Mouse (Mus musculus) hindbrain, embryonic 11.5 days (tissue): ENCODE results near the gene Tbpl1. TPM values are rescaled to one million over a fixed set of nuclear protein-coding genes. Genes with fewer than 3 reads are reported as not detected.

Experiments
- ATAC-seq: fragments of 200-750 bp; cut with Nextera tagmentation; 2 replicates; pipeline ENCODE4 v1.8.0; 2017; ENCODE audit warnings: mild to moderate bottlenecking, moderate TSS enrichment, moderate library complexity; ENCODE audit not compliant: low FRiP score
- DNase-seq: peaks from one replicate; pipeline ENCODE4 v3.0.0-alpha.2; 2015; ENCODE audit warnings: low spot score
- H3K27ac ChIP-seq: fragments of 300-500 bp; sonication (generic); 2 replicates; pipeline ENCODE4 v1.5.1; 2014; ENCODE audit warnings: mild to moderate bottlenecking, low read depth, low read length
- H3K27me3 ChIP-seq: fragments of 300-500 bp; sonication (generic); 2 replicates; pipeline ENCODE4 v1.6.1; 2014; ENCODE audit warnings: mild to moderate bottlenecking, low read length, moderate library complexity, mixed read lengths; ENCODE audit not compliant: control insufficient read depth, insufficient read depth
- H3K36me3 ChIP-seq: fragments of 300-500 bp; sonication (generic); 2 replicates; pipeline ENCODE4 v1.6.1; 2014; ENCODE audit warnings: mild to moderate bottlenecking, low read length, moderate library complexity, mixed read lengths; ENCODE audit not compliant: control insufficient read depth, insufficient read depth
- H3K4me1 ChIP-seq: fragments of 300-500 bp; sonication (generic); replicated peaks from 2 replicates; pipeline ENCODE4 v1.6.1; 2014; ENCODE audit warnings: low read length, mixed read lengths; ENCODE audit not compliant: control insufficient read depth, insufficient read depth
- H3K4me2 ChIP-seq: fragments of 300-500 bp; sonication (generic); replicated peaks from 2 replicates; pipeline ENCODE4 v1.6.1; 2014; ENCODE audit warnings: mild to moderate bottlenecking, low read depth, low read length
- H3K4me3 ChIP-seq: fragments of 300-500 bp; sonication (generic); 2 replicates; pipeline ENCODE4 v1.5.1; 2014; ENCODE audit warnings: low read depth, low read length
- H3K9ac ChIP-seq: fragments of 300-500 bp; sonication (generic); 2 replicates; pipeline ENCODE4 v1.6.1; 2014; ENCODE audit warnings: low read depth, low read length
- H3K9me3 ChIP-seq: fragments of 300-500 bp; sonication (generic); 2 replicates; pipeline ENCODE4 v1.6.1; 2016; ENCODE audit warnings: low read length; ENCODE audit not compliant: control insufficient read depth
- WGBS: fragments of 180-500 bp; shearing (Covaris S2); extraction: QIAGEN DNeasy Blood & Tissue Kit; methylation state at CpG from one replicate; pipeline ENCODE4 v1.1.7; 2014; 5-methylcytosine and 5-hydroxymethylcytosine counted together
- polyA plus RNA-seq: library from polyadenylated mRNA; unstranded; fragments of >200 nt; fragmentation: Nextera tagmentation; extraction: Ambion mirVana; gene quantifications from 2 replicates; pipeline ENCODE4 v1.2.1, GENCODE M21; 2014

The Tbpl1 gene
- polyA plus RNA-seq, result 125 and 128 TPM in 2 replicates

GRCm38 (mm10) chr10:22731272-22732093 lies at the start of gene Tbpl1:
TSS of gene Tbpl1 (minus strand) at chr10:22731938.
- Histone ChIP-seq H3K4me1 (0 out of 2 replicates have a peak, but pooled peaks cover 6% of the 10 kb centered on the region), H3K4me3 (peak within 1 kb of the TSS; percentile 86), H3K27ac (peak within 1 kb of the TSS; percentile 92), H3K9me3 (no peaks in the 10 kb centered on the region), H3K4me2 (peak within 1 kb of the TSS; percentile 86), H3K36me3 (no peaks in the 10 kb centered on the region), H3K27me3 (no peaks in the 10 kb centered on the region), H3K9ac (peak within 1 kb of the TSS; percentile 98)
- ATAC-seq (peak; percentile 98), DNase-seq (peak; percentile 95)
- under 1% methylated on average over 74 of the region's 77 CpGs for WGBS

DNA sequence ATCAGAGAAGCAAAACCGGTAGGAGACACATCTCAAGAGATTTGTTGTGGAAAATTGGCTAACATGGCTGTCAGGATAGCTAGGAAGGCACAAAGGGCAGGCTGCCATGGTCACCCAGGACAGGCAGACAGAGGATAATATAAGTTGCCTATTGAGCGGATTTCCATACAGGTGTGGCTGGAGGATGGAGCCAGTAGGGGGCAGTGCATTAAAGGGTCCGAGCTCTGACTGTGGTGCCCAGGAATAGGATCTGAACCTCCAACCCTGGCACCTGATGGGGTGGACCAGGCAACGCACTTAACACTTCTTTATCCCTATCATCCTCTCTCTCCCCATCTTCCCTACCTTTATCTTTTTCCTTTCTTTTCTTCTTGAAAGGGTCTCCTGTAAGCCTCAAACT lies 49.7 kb upstream of the Tbpl1 start:
- Histone ChIP-seq H3K27ac (no peak overlapping the region), H3K9ac (no peak overlapping the region), H3K4me3 (no peak overlapping the region), H3K4me1 (no peaks in the 10 kb centered on the region), H3K27me3 (no peaks in the 10 kb centered on the region), H3K36me3 (no peaks in the 10 kb centered on the region), H3K9me3 (no peaks in the 10 kb centered on the region), H3K4me2 (no peak overlapping the region)
- ATAC-seq, result no peak
- DNase-seq, result peak; percentile 33
- 41% methylated on average over 4 of the region's 4 CpGs for WGBS

- H3K36me3 ChIP-seq, result no peaks in the 10 kb centered on the region
- no peaks in the 10 kb centered on the region for H3K4me1 ChIP-seq
- DNase-seq (peak; percentile 49), ATAC-seq (no peak)
- H3K27me3 ChIP-seq, result no peaks in the 10 kb centered on the region
- no peak overlapping the region for H3K27ac ChIP-seq
- H3K9ac ChIP-seq, result no peak overlapping the region
- WGBS, result 19% methylated on average over 5 of the region's 5 CpGs
- H3K4me2 ChIP-seq, result no peak overlapping the region
- no peak overlapping the region for H3K4me3 ChIP-seq
- H3K9me3 ChIP-seq, result no peaks in the 10 kb centered on the region
Measured at GRCm38 (mm10) chr10:22777939-22778338, 46.2 kb upstream of the Tbpl1 start.

DNA sequence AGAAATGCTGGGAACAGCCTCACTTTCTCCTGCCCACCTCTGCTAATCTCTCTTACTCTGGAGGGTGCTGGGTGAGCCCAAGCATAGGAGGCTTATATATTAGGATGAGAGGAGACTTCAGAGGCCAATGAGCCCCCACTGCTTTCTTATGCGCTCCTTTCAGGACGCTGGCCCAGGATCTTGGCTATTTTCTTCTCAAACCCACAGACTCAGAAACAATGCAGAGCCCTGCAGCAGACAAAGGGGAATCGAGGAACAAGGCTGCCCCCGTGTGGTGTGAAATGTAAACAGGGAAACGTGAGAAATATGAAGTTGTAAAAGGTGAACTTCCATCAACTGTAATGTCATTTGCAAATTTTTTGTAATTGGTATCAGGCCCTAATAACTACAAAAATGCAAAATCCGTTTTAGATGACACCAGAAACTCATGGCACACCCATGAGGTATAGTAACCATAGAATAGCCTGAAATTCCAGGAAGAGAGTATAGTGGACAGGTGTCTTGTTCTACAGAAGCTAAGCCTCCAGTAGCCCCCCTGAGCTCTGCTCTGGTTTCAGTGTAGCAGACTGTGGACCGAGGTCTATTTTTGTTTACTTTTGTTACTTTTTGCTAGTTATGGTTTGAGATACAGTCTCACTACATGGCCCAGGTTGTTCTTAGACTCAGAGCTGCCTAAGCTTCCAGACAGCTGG lies 44.4 kb upstream of the Tbpl1 start:
- peak overlapping the region; percentile 19; the same call in 1 of the 2 replicates for H3K9ac ChIP-seq
- WGBS, result 14% methylated on average over 7 of the region's 7 CpGs
- H3K27ac ChIP-seq, result no peak overlapping the region
- peak; percentile 77 for DNase-seq
- no peak for ATAC-seq
- no peaks in the 10 kb centered on the region for H3K4me1 ChIP-seq
- no peak overlapping the region for H3K4me3 ChIP-seq
- no peaks in the 10 kb centered on the region for H3K27me3 ChIP-seq
- H3K4me2 ChIP-seq, result no peak overlapping the region
- no peaks in the 10 kb centered on the region for H3K36me3 ChIP-seq
- no peaks in the 10 kb centered on the region for H3K9me3 ChIP-seq

- H3K27ac ChIP-seq, result no peak overlapping the region
- H3K36me3 ChIP-seq, result no peaks in the 10 kb centered on the region
- no peak for DNase-seq
- no peak overlapping the region for H3K9ac ChIP-seq
- H3K9me3 ChIP-seq, result no peaks in the 10 kb centered on the region
- no peak overlapping the region for H3K4me3 ChIP-seq
- no peaks in the 10 kb centered on the region for H3K4me1 ChIP-seq
- H3K4me2 ChIP-seq, result no peak overlapping the region
- no peaks in the 10 kb centered on the region for H3K27me3 ChIP-seq
- WGBS, result 86% methylated on average over 2 of the region's 2 CpGs
- ATAC-seq, result no peak
Measured at GRCm38 (mm10) chr10:22775456-22775855, 43.7 kb upstream of the Tbpl1 start.

- no peak overlapping the region for H3K9ac ChIP-seq
- H3K4me2 ChIP-seq, result no peak overlapping the region
- H3K36me3 ChIP-seq, result no peaks in the 10 kb centered on the region
- ATAC-seq (no peak), DNase-seq (no peak)
- no peak overlapping the region for H3K27ac ChIP-seq
- no peaks in the 10 kb centered on the region for H3K9me3 ChIP-seq
- no peaks in the 10 kb centered on the region for H3K4me1 ChIP-seq
- no peaks in the 10 kb centered on the region for H3K27me3 ChIP-seq
- no peak overlapping the region for H3K4me3 ChIP-seq
- 88% methylated on average over 3 of the region's 3 CpGs for WGBS
Measured at GRCm38 (mm10) chr10:22774626-22775025, 42.9 kb upstream of the Tbpl1 start.

DNA sequence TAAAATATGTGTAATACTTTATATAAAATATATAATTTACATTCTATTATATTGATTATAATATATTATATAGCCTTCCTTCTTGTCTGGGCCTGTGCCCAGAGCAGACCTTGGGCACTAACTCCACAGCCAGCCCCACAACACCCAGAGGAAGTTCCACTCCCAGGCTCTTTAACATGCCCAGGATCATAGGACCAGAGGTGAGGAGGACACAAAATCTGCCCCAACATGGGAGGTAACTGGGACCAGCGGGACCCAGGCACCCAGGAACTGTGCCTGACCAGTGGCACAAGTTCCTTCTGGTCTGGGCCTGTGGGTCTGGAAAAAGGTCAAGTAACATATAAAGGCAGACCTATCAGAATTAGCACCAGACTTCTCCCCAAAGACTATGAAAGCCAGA lies 22.5 kb upstream of the Tbpl1 start:
- 85% methylated on average over 1 of the region's 1 CpGs for WGBS
- no peak overlapping the region for H3K4me3 ChIP-seq
- H3K36me3 ChIP-seq, result no peaks in the 10 kb centered on the region
- no peaks in the 10 kb centered on the region for H3K9me3 ChIP-seq
- ATAC-seq (no peak), DNase-seq (no peak)
- H3K27me3 ChIP-seq, result no peaks in the 10 kb centered on the region
- H3K4me1 ChIP-seq, result no peaks in the 10 kb centered on the region
- no peak overlapping the region for H3K27ac ChIP-seq
- no peak overlapping the region for H3K4me2 ChIP-seq
- no peak overlapping the region for H3K9ac ChIP-seq

DNA sequence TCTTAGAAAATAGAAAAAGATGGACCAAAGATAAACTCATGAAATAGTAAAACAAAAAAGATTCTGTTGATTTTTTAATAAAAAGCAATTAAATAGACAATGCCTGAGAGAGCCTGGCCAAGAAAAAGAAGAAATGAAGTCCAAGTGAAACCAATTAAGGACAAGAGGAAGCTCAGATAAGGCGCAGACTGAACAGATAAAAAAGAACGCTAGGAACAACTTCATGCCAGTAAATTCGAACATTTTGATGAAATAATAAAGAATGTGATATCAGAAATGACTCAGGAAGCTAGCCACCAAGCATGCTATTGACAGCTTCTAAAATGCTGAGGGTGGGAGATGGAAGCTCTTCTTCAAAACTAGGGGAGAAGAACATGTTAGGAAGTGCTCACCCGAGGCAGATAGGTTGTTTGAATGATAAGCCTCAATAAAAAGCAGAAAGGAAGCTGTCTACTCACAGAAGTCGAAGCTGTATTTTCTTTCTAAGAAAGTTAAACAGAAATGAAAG lies 19.5 kb upstream of the Tbpl1 start:
- WGBS, result 74% methylated on average over 5 of the region's 5 CpGs
- Histone ChIP-seq H3K9ac (no peak overlapping the region), H3K36me3 (no peaks in the 10 kb centered on the region), H3K4me2 (no peak overlapping the region), H3K4me1 (no peaks in the 10 kb centered on the region), H3K4me3 (no peak overlapping the region), H3K9me3 (no peaks in the 10 kb centered on the region), H3K27ac (no peak overlapping the region), H3K27me3 (no peaks in the 10 kb centered on the region)
- ATAC-seq (no peak), DNase-seq (no peak)
